Mouse (Mus musculus) Patski (cell line): ENCODE results near the gene Oit1. TPM values are rescaled to one million over a fixed set of nuclear protein-coding genes. Genes with fewer than 3 reads are reported as not detected.

Source experiments
- ATAC-seq: fragments of 100-300 bp; one replicate; pipeline ENCODE4 v1.8.0; 2021
- CTCF ChIA-PET: fragments of 350-600 bp; sonication (Branson Sonifier 250); formaldehyde crosslinking; loops from one replicate; lab custom pipeline; 2022; ENCODE audit warnings: inconsistent platforms; lab: Charles Lee
- POLR2A ChIA-PET: fragments of 350-600 bp; sonication (Branson Sonifier 250); formaldehyde crosslinking; loops from one replicate; lab custom pipeline; 2022; ENCODE audit warnings: antibody characterized with exemption, inconsistent platforms; lab: Charles Lee
- DNase-seq: peaks from one replicate; pipeline ENCODE4 v3.0.0-alpha.2; 2011; ENCODE audit warnings: low read depth, low spot score
- H3K27me3 ChIP-seq: fragments of 371-371 bp; one replicate; pipeline ENCODE4 v1.5.1; 2021
- CTCF ChIP-seq: fragments of 100-300 bp; IDR thresholded peaks from one replicate; pipeline ENCODE4 v1.5.1; 2021
- in situ Hi-C: fragments of 300-500 bp; cut with MboI; formaldehyde crosslinking; loops from 3 replicates; pipeline ENCODE4 v1.11.1; 2018; ENCODE audit warnings: low pct_unique_long_range_greater_than_20kb, mixed read lengths
- polyA plus RNA-seq: library from polyadenylated mRNA; unstranded; gene quantifications from one replicate; pipeline ENCODE4 v1.2.3, GENCODE M21; 2021

The Oit1 gene
- polyA plus RNA-seq, 1 experiment from 2014 or later, result 0.18 TPM

DNA sequence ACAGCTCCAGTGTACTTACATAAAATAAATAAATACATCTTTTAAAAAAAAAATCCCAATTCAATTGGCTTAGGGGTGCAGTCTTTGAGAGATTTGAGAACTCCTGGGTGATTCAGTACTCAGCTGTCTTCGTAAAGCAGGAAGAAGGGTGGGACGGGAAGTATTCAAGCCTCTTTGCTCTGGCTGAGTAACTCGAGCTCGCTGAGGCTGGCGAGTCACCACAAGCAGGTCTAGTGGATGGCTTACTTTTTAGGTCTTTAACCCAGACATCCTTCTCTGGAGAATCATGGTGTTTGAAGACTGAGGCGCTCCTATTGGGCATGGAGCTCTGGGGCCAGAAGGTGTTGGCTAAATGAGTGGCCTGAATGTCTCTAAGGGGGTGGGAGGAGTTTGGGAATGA is 71.7 kb downstream of the Oit1 start:
- in situ Hi-C loops, result no loop called here
- TF ChIP-seq CTCF, result no peak
- POLR2A ChIA-PET, result interaction anchor here (0.7 to 3.6 kb wide), 2 partner anchors 8 to 26 kb away, joined by 4 to 21 read pairs; no protein-coding TSS in a partner anchor
- no peaks in the 10 kb centered on the region for H3K27me3 ChIP-seq
- DNase-seq (no peak), ATAC-seq (no peak)
- CTCF ChIA-PET, result interaction anchor here (1.0 to 6.9 kb wide), 7 partner anchors 13 to 67 kb away, joined by 3 to 34 read pairs (median 8); no protein-coding TSS in a partner anchor

DNA sequence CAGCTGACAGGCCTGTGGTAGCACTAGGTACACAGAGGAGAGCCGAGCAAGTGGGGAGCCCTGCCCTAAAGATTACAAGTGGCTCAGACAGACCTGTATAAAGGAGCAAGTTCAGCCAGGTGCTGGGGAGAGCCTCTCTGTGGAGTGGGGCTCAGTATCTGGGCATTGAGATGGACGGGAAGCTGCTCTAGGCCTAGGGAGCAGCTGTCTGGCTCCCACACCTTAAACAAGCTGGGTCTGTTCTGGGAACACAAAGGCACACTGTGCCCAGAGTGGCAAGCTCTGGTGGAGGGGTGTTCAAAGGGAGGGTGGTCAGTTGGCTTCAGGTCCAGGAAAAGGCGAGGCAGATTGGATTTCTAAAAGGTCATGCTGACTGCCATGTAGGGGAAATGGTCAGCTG is 73.5 kb downstream of the Oit1 start:
- no peak for DNase-seq
- no peaks in the 10 kb centered on the region for H3K27me3 ChIP-seq
- ChIA-PET CTCF (interaction anchor here (0.6 to 6.9 kb wide), 7 partner anchors 10 to 90 kb away, joined by 3 to 34 read pairs (median 4); no protein-coding TSS in a partner anchor), POLR2A (interaction anchor here (0.7 to 1.1 kb wide), 3 partner anchors 8 to 1923 kb away, joined by 3 to 4 read pairs (median 3); no protein-coding TSS in a partner anchor)
- in situ Hi-C loops, result no loop called here
- no peak for ATAC-seq
- TF ChIP-seq CTCF, result no peak

DNA sequence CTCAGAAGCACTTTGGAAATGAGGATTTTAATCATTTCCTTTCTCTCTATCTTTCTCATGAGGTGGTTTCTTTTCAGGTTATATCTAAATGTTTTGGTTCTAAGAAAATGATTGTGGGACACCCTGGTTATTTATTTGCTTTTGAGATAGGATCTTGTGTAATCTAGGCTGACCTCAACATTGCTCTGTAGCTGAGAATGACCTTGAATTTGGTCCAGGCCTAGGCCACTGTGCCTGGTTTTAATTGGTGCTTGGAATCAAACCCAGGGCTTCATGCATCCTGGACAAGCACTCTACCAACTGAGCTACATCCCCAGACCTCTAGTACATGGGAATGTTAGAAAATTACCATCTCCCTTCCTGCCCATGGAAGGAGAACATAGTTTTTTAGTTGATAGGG is 74.5 kb downstream of the Oit1 start:
- TF ChIP-seq CTCF, result no peak
- ATAC-seq (no peak), DNase-seq (no peak)
- H3K27me3 ChIP-seq, result no peaks in the 10 kb centered on the region
- POLR2A ChIA-PET, result interaction anchor here (1.1 to 1.5 kb wide), 2 partner anchors 26 to 89 kb away, joined by 4 read pairs; no protein-coding TSS in a partner anchor
- CTCF ChIA-PET, result interaction anchor here (1.3 to 6.9 kb wide), 5 partner anchors 27 to 89 kb away, joined by 3 to 34 read pairs (median 5); no protein-coding TSS in a partner anchor
- in situ Hi-C loops, result no loop called here

DNA sequence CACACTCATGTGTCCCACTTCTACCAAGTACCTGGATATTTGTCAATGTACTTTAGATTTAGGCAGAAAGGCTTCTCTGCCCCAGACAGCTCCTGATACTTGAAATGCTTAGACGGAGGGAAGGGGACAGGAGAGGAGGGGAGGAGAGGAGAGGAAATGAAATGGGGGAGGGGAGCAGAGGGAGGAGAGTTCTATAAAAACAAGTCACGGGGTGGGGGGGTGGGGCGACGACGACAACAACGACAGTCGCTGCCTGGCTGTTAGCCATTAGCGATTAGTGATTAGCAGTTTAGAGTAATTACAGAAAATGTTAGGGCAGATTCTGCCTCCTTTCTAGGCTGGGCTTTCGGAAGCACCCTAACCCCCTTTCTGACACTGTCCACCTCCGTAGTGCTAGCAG is 75.9 kb downstream of the Oit1 start:
- no peak for TF ChIP-seq CTCF
- CTCF ChIA-PET, result interaction anchor here (5.3 kb wide), 1 partner anchor 44 kb away, joined by 38 read pairs; no protein-coding TSS in a partner anchor
- in situ Hi-C loops, result no loop called here
- no peaks in the 10 kb centered on the region for H3K27me3 ChIP-seq
- ATAC-seq, result no peak
- no peak for DNase-seq
- POLR2A ChIA-PET, result no interaction called here

DNA sequence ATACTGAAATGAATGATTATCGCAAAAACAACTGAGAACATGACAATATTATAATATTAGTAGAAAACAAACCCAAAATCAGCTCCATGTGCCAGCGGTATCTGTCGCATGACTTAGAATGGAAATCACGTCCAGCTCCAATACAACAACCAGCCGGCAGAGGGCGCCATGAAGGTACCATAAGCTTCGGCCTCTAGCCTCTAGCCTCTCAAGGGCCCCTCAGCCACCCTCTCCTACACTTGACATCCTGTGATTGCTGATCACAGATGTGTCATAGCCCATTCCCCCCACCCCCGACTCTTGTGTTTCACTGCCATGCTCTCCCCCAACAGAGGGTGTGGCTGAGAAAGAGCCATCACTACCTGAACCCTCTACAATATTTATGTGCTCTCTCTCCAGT is 78.3 kb downstream of the Oit1 start:
- no peak for ATAC-seq
- POLR2A ChIA-PET, result no interaction called here
- no peaks in the 10 kb centered on the region for H3K27me3 ChIP-seq
- no peak for DNase-seq
- in situ Hi-C loops, result no loop called here
- TF ChIP-seq CTCF, result peak; percentile 69
- CTCF ChIA-PET, result interaction anchor here (0.8 to 5.3 kb wide), 11 partner anchors 10 to 58 kb away, joined by 3 to 38 read pairs (median 10); no protein-coding TSS in a partner anchor

Other genes starting within 250 kb of the Oit1 start
- 217 TPM for gene Pdhb, start 205.7 kb downstream of the Oit1 start, polyA plus RNA-seq
- gene Kctd6, start 164.6 kb downstream of the Oit1 start, polyA plus RNA-seq, result 43.9 TPM
- gene Acox2, start 119.4 kb downstream of the Oit1 start, polyA plus RNA-seq, result 0.53 TPM
- 173 TPM for gene Fam107a, start 60.7 kb downstream of the Oit1 start, polyA plus RNA-seq